Mouse (Mus musculus) spleen, postnatal 36 days (tissue): ENCODE measurements around the gene Gm20388.

Source experiments
- DNase-seq, 2 experiments: peaks; one replicate each; pipeline ENCODE4 v3.0.0; 2022; ENCODE audit warnings: low spot score in 2 of 2, mixed read lengths in 1 of 2

Gene Gm20388

DNA sequence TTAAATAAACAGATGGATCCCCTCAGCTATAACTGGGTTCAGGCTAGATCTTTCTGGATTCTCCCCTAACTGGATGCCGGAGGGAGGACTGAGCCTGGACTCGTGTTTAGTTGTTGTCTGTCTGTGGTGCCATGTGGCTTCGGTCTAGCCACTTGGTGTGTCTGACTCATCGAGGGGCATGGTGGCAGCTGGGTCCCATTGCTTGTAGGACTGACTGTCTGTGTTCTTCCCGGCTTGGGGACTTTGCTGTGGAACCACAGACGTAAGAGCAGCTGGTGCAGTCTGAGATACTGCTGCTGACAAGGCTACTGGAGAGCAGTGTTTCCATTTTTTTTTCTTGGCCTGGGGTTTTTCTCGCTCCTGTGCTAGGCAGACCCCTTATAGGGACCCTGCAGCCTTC is 613.0 kb downstream of the Gm20388 start:
- DNase-seq: no peak

GRCm38 (mm10) chr8:120525135-120525534 is 614.5 kb downstream of the Gm20388 start:
- no peak for DNase-seq

GRCm38 (mm10) chr8:120525832-120526231 is 615.2 kb downstream of the Gm20388 start:
- DNase-seq: no peak

GRCm38 (mm10) chr8:120526577-120526976 is 615.9 kb downstream of the Gm20388 start:
- no peak for DNase-seq

DNA sequence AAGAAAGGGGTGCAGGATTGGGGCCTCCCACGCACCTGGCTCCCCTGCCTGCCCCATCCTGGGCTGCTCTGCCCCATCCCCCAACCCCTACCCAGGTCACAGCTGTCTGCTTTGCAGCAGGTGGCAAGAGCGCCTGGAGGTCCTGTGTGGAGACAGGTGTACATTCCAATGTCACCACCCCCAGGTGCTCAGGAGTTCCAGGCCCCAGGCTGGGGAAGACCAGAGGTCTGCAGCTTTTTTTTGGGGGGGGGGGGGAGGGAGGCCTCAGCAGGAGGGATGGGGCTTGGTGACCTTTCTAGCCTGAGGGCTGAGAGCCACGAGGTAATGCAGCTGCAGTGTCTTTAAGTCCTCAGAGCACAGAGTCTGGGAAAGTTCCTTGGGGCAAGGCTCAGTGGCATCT is 617.7 kb downstream of the Gm20388 start:
- no peak for DNase-seq

DNA sequence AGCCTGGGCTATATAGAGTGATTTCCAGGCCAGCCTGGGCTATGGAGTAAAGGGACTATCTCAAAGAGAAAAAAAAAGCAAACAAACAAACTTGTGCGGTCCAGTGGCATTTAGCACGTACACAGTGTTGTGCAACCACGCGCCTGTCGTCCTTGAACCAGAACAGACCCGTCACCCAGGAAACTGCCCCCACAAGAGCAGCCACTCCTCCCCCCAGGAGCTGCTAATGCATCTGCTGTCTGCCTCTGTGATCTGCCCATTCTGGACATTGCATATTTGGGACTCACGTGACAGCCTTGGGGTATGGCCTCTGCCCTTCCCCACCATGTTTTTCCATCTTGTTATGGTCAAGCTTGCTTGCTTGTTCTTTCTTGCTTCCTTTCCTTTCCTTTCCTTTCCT is 618.6 kb downstream of the Gm20388 start:
- no peak for DNase-seq

DNA sequence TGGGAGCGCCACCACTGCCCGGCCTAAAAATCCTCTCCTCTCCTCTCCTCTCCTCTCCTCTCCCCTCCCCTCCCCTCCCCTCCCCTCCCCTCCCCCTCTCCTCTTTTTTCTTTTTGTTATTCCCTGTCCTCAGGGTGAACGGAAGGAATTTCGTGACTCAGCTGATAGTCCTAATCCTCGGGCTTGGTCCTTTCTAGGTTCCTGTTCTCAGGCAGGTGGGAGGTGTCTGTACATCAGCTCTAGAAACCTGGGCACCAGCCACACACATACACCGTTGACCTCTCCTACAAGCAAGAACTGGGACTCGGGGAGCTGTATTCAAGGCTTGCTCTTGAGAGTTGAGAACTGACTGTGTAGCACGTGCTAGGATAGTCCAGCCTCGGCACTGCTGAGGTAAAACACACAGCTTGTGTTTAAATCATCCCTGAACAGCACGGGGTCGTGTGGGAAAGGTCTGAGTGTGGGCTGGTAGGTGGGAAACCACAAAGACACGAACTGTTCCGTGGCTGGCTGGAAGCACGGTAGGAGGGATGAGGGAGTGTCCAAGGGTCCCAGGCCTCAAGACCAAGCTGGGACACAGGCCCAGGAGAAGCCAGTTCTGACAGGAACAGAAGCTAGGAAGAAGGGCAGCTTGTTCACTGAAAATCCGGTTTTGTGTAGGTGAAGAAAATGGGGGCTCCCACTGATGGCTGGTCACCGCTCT is 620.5 kb downstream of the Gm20388 start:
- DNase-seq: no peak

DNA sequence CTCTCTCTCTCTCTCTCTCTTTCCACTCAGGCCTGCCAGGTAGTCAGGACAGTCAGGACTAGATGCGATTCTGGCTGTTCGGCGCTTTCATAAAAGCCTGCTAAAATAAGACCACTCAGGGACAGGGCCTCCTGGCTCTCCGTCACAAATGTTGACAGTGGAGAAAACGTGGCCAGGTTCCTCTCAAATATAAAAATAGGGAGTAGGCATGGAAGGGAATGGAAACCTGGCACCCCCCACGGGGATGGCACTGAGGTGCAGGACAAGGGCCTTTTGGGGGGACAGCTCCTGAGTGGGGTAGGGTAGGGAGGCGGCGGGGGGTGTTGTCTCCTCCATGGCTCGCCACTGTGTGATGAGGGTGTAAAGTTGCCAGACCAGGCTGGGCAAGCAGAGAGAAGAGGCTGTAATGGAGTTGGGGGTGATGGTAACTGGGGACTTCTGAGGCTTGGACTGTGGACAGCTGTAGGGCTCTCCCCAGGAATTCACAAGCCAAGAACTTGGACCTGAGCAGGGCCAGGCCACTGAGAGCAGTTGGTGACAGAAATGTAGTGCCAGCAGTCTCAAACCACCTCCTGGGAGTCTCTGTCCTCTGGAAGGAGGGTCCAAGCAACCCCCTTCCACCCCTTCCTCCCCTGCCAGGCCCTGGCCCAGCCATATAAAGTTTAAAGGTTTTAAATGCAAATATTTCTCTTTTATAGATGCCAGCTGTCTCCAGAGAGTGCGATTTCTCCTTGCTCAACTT is 621.3 kb downstream of the Gm20388 start:
- no peak for DNase-seq

DNA sequence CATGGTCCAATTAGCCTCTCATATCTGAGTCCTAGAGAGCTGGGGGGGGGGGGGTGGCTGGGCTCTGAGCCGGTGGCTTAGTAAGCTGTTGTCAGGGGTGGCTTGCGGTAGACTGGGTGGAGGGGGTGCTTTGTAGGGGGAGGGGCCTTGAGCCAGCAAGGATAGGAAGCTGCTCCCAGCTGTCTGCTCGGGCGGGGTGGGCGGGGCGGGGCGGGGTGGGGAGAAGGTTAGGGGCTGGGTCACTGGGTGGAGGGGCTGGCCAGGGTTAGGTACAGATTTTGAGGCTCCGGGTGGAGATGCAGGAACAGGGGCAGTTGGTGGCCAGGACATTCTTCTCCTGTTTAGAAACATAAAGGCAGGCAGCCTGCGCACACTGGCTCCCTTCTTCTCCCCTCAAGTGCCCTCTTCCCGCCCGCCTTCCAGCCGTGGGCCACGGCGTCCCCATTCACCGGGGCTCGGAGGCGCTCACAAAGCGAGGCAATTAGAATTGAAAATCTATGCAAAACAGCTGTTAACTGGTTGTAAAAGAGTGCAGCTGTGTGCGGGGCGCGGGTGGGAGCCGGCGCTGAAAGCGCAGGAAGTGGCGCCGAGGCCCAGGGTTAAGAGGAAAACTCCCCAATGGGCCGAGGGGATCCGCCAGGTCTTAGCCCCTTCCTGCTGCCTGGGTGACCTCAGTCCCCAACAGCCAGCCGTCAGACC is 622.0 kb downstream of the Gm20388 start:
- peak in 1 of 2 experiments; percentile 44 for DNase-seq

GRCm38 (mm10) chr8:120533380-120533779 is 622.7 kb downstream of the Gm20388 start:
- no peak for DNase-seq

DNA sequence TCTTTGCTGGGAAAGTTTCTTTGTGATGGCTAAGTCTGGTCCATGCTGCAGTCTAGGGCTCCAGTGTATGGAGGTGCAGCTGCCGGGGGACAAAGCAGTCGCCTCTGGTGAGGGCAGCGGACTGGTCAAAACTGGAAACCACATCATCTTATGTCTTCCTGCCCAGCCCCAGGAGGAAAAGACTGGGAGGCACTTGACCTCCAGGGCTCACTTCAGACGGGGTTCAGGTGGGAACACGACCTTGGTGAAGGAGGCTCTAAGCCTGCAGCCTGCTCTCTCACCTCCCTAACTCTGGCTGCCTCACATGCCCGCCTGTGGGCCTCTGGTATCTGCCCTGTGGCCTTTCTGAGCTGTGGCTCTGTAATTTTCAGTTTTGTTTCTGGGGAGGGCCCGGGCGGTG is 623.4 kb downstream of the Gm20388 start:
- DNase-seq: no peak

DNA sequence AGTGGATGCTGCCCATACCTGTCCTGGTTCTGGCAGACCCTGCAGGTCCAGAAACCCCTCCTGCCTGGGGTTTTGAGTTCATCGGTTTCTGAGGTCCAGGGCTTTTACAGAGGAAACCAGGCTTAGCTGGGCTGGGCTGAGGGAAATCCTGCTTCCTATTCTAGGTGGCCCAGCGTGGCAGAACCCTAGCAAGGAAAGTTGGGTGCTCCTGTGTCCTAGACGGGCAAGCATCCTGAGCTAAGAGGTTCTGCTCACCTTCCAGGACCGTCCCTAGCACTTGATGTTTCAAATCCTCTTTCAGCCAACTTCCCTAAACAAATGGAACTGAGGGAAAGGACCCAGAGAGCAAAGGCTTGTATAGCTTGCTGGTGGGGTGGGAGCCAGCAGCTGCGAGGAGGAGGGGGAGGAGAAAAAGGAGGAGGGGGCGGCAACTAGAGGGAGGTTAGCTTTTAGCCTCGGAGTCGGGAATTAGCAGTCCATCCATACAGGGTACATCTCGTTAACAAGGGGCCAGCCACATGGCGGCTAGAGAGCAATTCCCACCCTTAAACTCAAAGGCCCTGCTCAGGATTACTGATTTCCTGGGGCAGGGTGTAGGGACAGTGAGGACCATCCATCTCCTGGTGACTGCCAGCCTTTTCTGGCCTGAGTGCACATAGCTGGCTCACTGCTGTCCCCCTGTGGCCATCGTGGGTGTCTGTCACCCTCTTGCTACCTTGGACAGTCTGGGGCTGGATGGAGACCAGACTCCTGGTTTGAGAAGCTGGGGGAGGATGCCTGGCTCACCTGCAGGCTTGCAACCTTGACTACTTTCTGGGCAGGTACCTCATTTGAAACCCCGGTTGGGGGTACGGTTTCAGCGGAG is 624.1 kb downstream of the Gm20388 start:
- peak; percentile 76 to 80 for DNase-seq

- DNase-seq: peak in 1 of 2 experiments; percentile 32
Measured at GRCm38 (mm10) chr8:120535452-120536305, 625.0 kb downstream of the Gm20388 start.

GRCm38 (mm10) chr8:120536306-120537206 is 625.9 kb downstream of the Gm20388 start:
- peak in 1 of 2 experiments; percentile 27 for DNase-seq

DNA sequence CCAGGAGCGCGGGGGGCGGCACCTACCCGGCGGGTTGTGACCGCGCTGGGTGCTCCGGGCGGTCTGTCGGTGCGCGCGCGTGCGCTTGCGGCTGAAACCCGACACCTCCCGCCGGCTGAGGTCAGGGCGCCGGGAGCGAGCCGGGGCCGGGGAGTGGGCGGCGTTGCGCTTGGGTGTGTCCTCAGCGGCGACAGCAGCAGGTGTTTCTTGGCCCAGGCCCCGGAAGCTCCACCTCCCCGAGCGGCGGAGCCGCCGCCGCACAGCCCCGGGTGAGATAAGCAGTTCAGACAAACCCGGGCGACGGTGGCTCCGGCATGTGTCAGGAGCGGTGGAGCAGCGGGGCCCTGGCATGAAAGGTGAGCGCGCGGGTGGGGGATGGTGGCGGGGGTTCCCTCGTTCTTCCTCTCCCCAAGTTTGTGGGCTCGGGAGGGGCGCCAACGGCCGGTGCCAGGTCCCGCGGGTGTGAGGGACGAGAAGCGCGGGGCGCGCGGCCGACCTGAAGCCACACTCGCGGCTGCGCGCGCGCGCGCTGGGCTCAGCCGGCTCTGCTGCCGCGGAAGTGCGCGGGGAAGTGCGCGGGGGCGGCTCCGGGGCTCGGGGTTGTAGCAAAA is 626.7 kb downstream of the Gm20388 start:
- DNase-seq: peak; percentile 88 to 90

GRCm38 (mm10) chr8:120537818-120538396 is 627.3 kb downstream of the Gm20388 start:
- DNase-seq: peak; percentile 34 to 45

DNA sequence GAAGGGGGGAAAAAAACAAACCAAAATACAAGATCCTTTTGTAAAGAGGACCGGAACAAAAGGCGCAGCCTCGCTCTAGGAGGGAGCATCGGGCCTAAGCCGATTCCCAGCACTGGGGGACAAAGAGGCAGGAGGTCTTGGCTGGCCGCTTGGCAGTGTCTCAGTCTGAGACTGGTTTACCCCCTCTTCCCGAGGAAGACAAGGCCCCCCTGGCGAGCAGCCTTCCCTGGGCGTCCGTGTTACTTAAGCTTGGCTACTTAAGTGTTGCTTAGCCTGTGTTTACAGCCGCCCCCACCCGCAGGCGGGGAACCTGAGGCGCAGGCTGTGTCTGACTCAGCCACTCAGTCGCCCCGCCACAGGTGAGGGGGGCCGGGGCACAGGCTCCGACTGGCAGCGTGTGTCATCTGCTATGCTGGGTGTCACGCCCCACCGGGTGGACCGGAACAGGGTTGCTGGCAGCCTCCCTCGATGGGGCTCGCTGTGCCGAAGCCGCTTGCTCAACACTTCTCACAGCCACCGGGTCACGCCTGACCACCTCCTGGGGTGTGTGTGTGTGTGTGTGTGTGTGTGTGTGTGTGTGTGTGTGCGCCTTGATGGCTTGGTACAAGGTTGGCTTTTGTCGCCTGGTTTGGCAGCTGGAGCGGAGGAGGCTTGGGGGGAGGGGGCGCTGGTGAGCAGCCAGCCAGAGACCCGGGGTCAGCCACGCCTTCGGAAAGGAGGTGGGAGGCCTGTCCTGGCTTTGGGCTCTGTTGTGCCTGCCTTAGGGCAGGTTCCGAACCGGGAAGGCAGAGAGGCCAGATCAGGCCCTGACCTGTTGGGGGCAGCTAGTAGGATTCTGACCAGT is 628.0 kb downstream of the Gm20388 start:
- peak; percentile 93 to 94 for DNase-seq

DNA sequence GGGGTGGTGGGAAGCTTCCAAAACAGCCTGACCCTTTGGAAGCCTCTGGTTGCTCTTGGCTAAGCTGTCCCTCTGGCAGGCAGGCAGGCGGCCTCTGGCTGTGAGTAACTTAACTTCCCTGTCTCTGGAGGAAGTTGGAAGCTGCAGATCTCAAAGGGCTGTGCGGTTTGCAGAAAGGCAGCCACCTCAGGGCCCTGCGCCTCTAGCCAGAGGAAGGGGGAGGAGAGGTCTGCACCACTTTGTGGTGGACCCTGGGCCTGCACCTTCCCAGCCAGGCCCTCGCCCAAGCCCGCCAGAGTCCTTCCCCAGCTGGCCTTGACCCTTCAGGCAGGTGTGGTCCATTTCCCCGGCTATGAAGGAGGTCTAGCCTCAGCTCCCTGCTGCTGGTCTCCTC is 628.7 kb downstream of the Gm20388 start:
- peak; percentile 56 to 66 for DNase-seq
